Mouse (Mus musculus): Measurements from ENCODE around the gene Vps41.

DNA sequence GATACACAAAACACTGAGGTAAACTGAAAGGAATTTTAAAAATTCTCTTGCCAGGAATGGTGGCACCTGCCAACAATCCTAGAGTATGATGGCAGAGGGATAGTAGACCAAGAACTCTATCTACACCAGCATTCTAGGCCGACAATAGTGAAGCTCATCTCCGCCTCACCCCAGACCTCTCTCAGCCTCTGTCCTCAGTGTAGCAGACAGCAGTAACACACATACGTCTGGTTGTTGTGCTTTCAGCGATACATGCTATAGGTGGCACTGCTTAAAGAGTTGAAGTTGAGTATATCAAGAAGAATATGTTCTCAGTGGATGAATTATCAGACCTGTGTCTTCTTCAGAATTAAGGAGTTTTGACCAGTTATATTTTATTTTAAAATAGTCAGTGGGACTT lies 92.4 kb downstream of the Vps41 start:
- TF ChIP-seq CTCF (IDR thresholded peaks at IDR 0.05; ENCODE audit: control insufficient read depth, insufficient read depth, insufficient replicate concordance, low read depth, low read length) (no peak), POLR2A (IDR thresholded peaks at IDR 0.05; ENCODE audit: control insufficient read depth, low read depth, low read length) (no peak)
